8 mouse cellular contexts compared by ENCODE assay signal in genomic region chr2:32150924-32151659, GRCm38 (mm10). TPM values are rescaled to one million over a fixed set of nuclear protein-coding genes. Genes with fewer than 3 reads are reported as not detected.
DNase-seq lines count a peak whose midpoint lies in the region; ATAC-seq and TF ChIP-seq lines count a peak whose summit lies in the region.

Prrc2b (plus strand) TSS chr2:32151082.

- H3K36me3 ChIP-seq in G1E (replicated peaks), result peaks cover 27% of the 10 kb centered on the region
- no peaks in the 10 kb centered on the region for H3K36me3 ChIP-seq in forebrain, embryonic 11.5 days (ENCODE audit: control insufficient read depth, insufficient read depth, low read length)

- H3K27ac ChIP-seq in forebrain, embryonic 11.5 days (ENCODE audit: low read depth, low read length), result peak within 1 kb of the TSS; percentile 96

- H3K4me3 ChIP-seq in G1E (ENCODE audit: low read depth, low read length), result peak within 1 kb of the TSS; percentile 85
- H3K4me3 ChIP-seq in forebrain, embryonic 11.5 days (ENCODE audit: low read depth, low read length), result peak within 1 kb of the TSS; percentile 85

- H3K27me3 ChIP-seq in G1E (ENCODE audit: insufficient read depth, low read length), result no peaks in the 10 kb centered on the region
- no peaks in the 10 kb centered on the region for H3K27me3 ChIP-seq in forebrain, embryonic 11.5 days (ENCODE audit: control insufficient read depth, insufficient read depth, low read length)

- ATAC-seq in G1E (ENCODE audit: extremely low read depth, insufficient number of reproducible peaks, low FRiP score, poor library complexity, severe bottlenecking), result no peak
- ATAC-seq in forebrain, embryonic 11.5 days (replicated peaks; ENCODE audit: low FRiP score), result peak; percentile 52

- H3K4me1 ChIP-seq in G1E (ENCODE audit: insufficient read depth, low read depth, low read length), result peaks cover 56% of the 10 kb centered on the region
- peaks cover 30% of the 10 kb centered on the region for H3K4me1 ChIP-seq in forebrain, embryonic 11.5 days (replicated peaks; ENCODE audit: control insufficient read depth, insufficient read depth, low read length)

- peak within 1 kb of the TSS; percentile 97 for H3K9ac ChIP-seq in forebrain, embryonic 11.5 days (ENCODE audit: low read length)

- H3K4me2 ChIP-seq in forebrain, embryonic 11.5 days (ENCODE audit: low read depth, low read length, severe bottlenecking), result peak within 1 kb of the TSS; percentile 95

- TF ChIP-seq CTCF in G1E (IDR thresholded peaks at IDR 0.05; ENCODE audit: low read depth, low read length), result no peak

- under 1% methylated on average over 77 of the region's 117 CpGs for WGBS in forebrain, embryonic 11.5 days

- DNase-seq in G1E (ENCODE audit: low spot score), result no peak
- peak in 1 of 2 experiments; percentile 31 for DNase-seq in adrenal gland, postnatal 4 days (ENCODE audit: low spot score in 2 of 2)
- DNase-seq in forebrain, embryonic 11.5 days (ENCODE audit: low spot score), result peak; percentile 88
- peak; percentile 84 for DNase-seq in heart, postnatal 4 days
- DNase-seq in layer of hippocampus, postnatal 36 days, result no peak
- peak; percentile 79 to 87 for DNase-seq in lung, postnatal 4 days
- DNase-seq in retina, postnatal 1 day, result peak; percentile 85
- no peak for DNase-seq in frontal cortex, postnatal 14 days (ENCODE audit: low spot score in 2 of 2)

- H3K9me3 ChIP-seq in G1E (replicated peaks), result no peaks in the 10 kb centered on the region
- no peaks in the 10 kb centered on the region for H3K9me3 ChIP-seq in forebrain, embryonic 11.5 days (ENCODE audit: control insufficient read depth, low read length)

RNA-seq across cellular contexts. Expression of gene Prrc2b, which starts in this region (rescaled TPM):
- 147 and 160 TPM in 2 replicates for total RNA-seq in G1E (2014; fragmentation: Nextera tagmentation)
- total RNA-seq in G1E (2017), result 16.0 and 17.1 TPM in 2 replicates
- 90.5 and 103 TPM in 2 replicates for polyA plus RNA-seq in G1E (2012)
- total RNA-seq in adrenal gland, postnatal 4 days (2021), result 100 to 1,000 TPM; 148 to 158 TPM
- 98.0 and 102 TPM in 2 replicates for polyA plus RNA-seq in forebrain, embryonic 11.5 days (2014; fragmentation: Nextera tagmentation; extraction: Ambion mirVana)
- 100 to 1,000 TPM; 138 to 145 TPM for total RNA-seq in heart, postnatal 4 days (2021)
- 100 to 1,000 TPM; 271 to 276 TPM for total RNA-seq in layer of hippocampus, postnatal 36 days (2021)

Comparison
In these comparisons a context has a peak if more than half of its experiments do, and no peak if none do; other contexts are left out.
1. DNase-seq: peak in forebrain, embryonic 11.5 days (single experiment), heart, postnatal 4 days (single experiment), lung, postnatal 4 days (2 of 2) and retina, postnatal 1 day (single experiment); none in G1E (single experiment), layer of hippocampus, postnatal 36 days (0 of 2) and frontal cortex, postnatal 14 days (0 of 2).